Mouse (Mus musculus): ENCODE measurements around the gene Gm13696.
"Not testable (repeated sequence)": the region's sequence is repeated elsewhere in the genome, so short reads cannot be mapped to it uniquely, and the experiment has no call there.

GRCm38 (mm10) chr2:83994526-83994925, 21.6 kb downstream of the Gm13696 start:
- not testable (repeated sequence) for TF ChIP-seq POLR2A (IDR thresholded peaks at IDR 0.05; ENCODE audit: low read depth, low read length); CTCF (IDR thresholded peaks at IDR 0.05; ENCODE audit: extremely low read depth, insufficient read length, insufficient replicate concordance, low read depth, low read length)
